9 mouse cellular contexts compared by ENCODE assay signal in genomic region chr6:8178397-8178941, GRCm38 (mm10). TPM values are rescaled to one million over a fixed set of nuclear protein-coding genes. Genes with fewer than 3 reads are reported as not detected.
DNase-seq lines count a peak whose midpoint lies in the region; ATAC-seq and TF ChIP-seq lines count a peak whose summit lies in the region.
"Had no signal": no experiment of that assay in that cellular context is flagged by ENCODE, and none has a peak within 500 bp of the region (broad histone marks: within the 10 kb centered on the region; RNA-seq: fewer than 3 reads in every experiment).

No protein-coding gene starts in this region.

- H3K4me1 ChIP-seq in neural tube, embryonic 11.5 days (ENCODE audit: control insufficient read depth, insufficient read depth, low read length), result no peaks in the 10 kb centered on the region
- H3K4me1 ChIP-seq in embryonic facial prominence, embryonic 14.5 days (ENCODE audit: control insufficient read depth, insufficient read depth, low read length), result peaks cover 3% of the 10 kb centered on the region; the same call in 1 of the 2 replicates
- H3K4me1 ChIP-seq in hindbrain, embryonic 11.5 days (replicated peaks; ENCODE audit: control insufficient read depth, insufficient read depth, low read length), result no peaks in the 10 kb centered on the region; the same call in 1 of the 2 replicates
- no peaks in the 10 kb centered on the region for H3K4me1 ChIP-seq in thymus, adult 2 months (replicated peaks; ENCODE audit: control insufficient read depth, insufficient read depth, low read length)

- H3K27ac ChIP-seq in neural tube, embryonic 11.5 days (ENCODE audit: low read depth, low read length), result no peak overlapping the region
- H3K27ac ChIP-seq in embryonic facial prominence, embryonic 14.5 days (replicated peaks; ENCODE audit: low read depth, low read length), result no peak overlapping the region
- 0 out of 2 replicates have a peak overlapping the region, but pooled peaks have one; percentile 27 for H3K27ac ChIP-seq in hindbrain, embryonic 11.5 days (ENCODE audit: low read depth, low read length)
- H3K27ac ChIP-seq in thymus, adult 2 months (ENCODE audit: control insufficient read depth, insufficient read depth, low read length), result no peak overlapping the region

- H3K4me3 ChIP-seq in neural tube, embryonic 11.5 days (ENCODE audit: low read depth, low read length), result no peak overlapping the region
- no peak overlapping the region for H3K4me3 ChIP-seq in embryonic facial prominence, embryonic 14.5 days (ENCODE audit: low read depth, low read length)
- H3K4me3 ChIP-seq in hindbrain, embryonic 11.5 days (ENCODE audit: low read depth, low read length), result no peak overlapping the region
- no peak overlapping the region for H3K4me3 ChIP-seq in thymus, adult 2 months (ENCODE audit: control insufficient read depth, insufficient read depth, low read length)

- DNase-seq in neural tube, embryonic 11.5 days (ENCODE audit: low spot score), result no peak
- no peak for DNase-seq in neural tube, embryonic 10.5 days (ENCODE audit: extremely low spot score, low spot score)
- peak; percentile 66 for DNase-seq in embryonic facial prominence, embryonic 14.5 days (ENCODE audit: low spot score)
- DNase-seq in hindbrain, embryonic 11.5 days (ENCODE audit: low spot score), result peak; percentile 47
- DNase-seq in mesoderm, embryonic 11.5 days (ENCODE audit: low read depth, low spot score), result peak; percentile 17
- DNase-seq in thymus, adult 2 months, result no peak
- no peak for DNase-seq in gastrocnemius, postnatal 14 days
- no peak for DNase-seq in spleen, adult 12 weeks (ENCODE audit: low spot score)

- H3K27me3 ChIP-seq in neural tube, embryonic 11.5 days (ENCODE audit: control insufficient read depth, insufficient read depth, low read length), result no peaks in the 10 kb centered on the region
- H3K27me3 ChIP-seq in embryonic facial prominence, embryonic 14.5 days (replicated peaks; ENCODE audit: control insufficient read depth, insufficient read depth, low read length), result no peaks in the 10 kb centered on the region
- H3K27me3 ChIP-seq in hindbrain, embryonic 11.5 days (ENCODE audit: control insufficient read depth, insufficient read depth, low read length), result no peaks in the 10 kb centered on the region
- no peaks in the 10 kb centered on the region for H3K27me3 ChIP-seq in thymus, adult 2 months (ENCODE audit: control insufficient read depth, insufficient read depth, low read length)

- H3K36me3 ChIP-seq in neural tube, embryonic 11.5 days (ENCODE audit: control insufficient read depth, insufficient read depth, low read length), result no peaks in the 10 kb centered on the region
- H3K36me3 ChIP-seq in embryonic facial prominence, embryonic 14.5 days (ENCODE audit: control insufficient read depth, insufficient read depth, low read length), result no peaks in the 10 kb centered on the region
- H3K36me3 ChIP-seq in hindbrain, embryonic 11.5 days (ENCODE audit: control insufficient read depth, insufficient read depth, low read length), result no peaks in the 10 kb centered on the region
- H3K36me3 ChIP-seq in thymus, adult 2 months (ENCODE audit: control insufficient read depth, insufficient read depth, low read length), result no peaks in the 10 kb centered on the region

- H3K9ac ChIP-seq in neural tube, embryonic 11.5 days (ENCODE audit: low read length), result peak overlapping the region; percentile 9; the same call in 1 of the 2 replicates
- H3K9ac ChIP-seq in embryonic facial prominence, embryonic 14.5 days (ENCODE audit: low read depth, low read length), result no peak overlapping the region
- no peak overlapping the region for H3K9ac ChIP-seq in hindbrain, embryonic 11.5 days (ENCODE audit: low read depth, low read length)

- TF ChIP-seq CTCF in thymus, adult 2 months (IDR thresholded peaks at IDR 0.05; ENCODE audit: borderline replicate concordance, control insufficient read depth, extremely low read depth, insufficient read depth, low read length, poor library complexity), result no peak

- WGBS in neural tube, embryonic 11.5 days, result 40% methylated on average over 10 of the region's 10 CpGs
- 22% methylated on average over 10 of the region's 10 CpGs for WGBS in embryonic facial prominence, embryonic 14.5 days
- whole genome bisulfite sequencing in hindbrain, embryonic 11.5 days, result 31% methylated on average over 10 of the region's 10 CpGs
- WGBS in thymus, adult 2 months, result 41% methylated on average over 10 of the region's 10 CpGs

- H3K4me2 ChIP-seq in neural tube, embryonic 11.5 days (ENCODE audit: low read depth), result no peak overlapping the region
- peak overlapping the region; percentile 32 for H3K4me2 ChIP-seq in embryonic facial prominence, embryonic 14.5 days (ENCODE audit: low read depth, low read length)
- H3K4me2 ChIP-seq in hindbrain, embryonic 11.5 days (replicated peaks; ENCODE audit: low read depth, low read length), result no peak overlapping the region

- intact Hi-C loops in gastrocnemius, postnatal 14 days (cut with DNase I; ENCODE audit: low total_unique reads), result no loop called here

- no peak for TF ChIP-seq POLR2A in thymus, adult 2 months (IDR thresholded peaks at IDR 0.05; ENCODE audit: control insufficient read depth, extremely low read depth, insufficient read depth, low read length, poor library complexity)

- no peaks in the 10 kb centered on the region for H3K9me3 ChIP-seq in neural tube, embryonic 11.5 days (ENCODE audit: control insufficient read depth, low read length)
- H3K9me3 ChIP-seq in embryonic facial prominence, embryonic 14.5 days (ENCODE audit: control insufficient read depth, low read length), result no peaks in the 10 kb centered on the region
- H3K9me3 ChIP-seq in hindbrain, embryonic 11.5 days (ENCODE audit: control insufficient read depth, low read length), result no peaks in the 10 kb centered on the region

- no peak for ATAC-seq in neural tube, embryonic 11.5 days (ENCODE audit: insufficient read depth, low FRiP score, low TSS enrichment)
- no peak for ATAC-seq in embryonic facial prominence, embryonic 14.5 days (ENCODE audit: low read depth)
- ATAC-seq in hindbrain, embryonic 11.5 days (ENCODE audit: low FRiP score), result peak; percentile 49; the same call in 1 of the 2 replicates

RNA-seq across cellular contexts. Expression of gene Col28a1, which starts 13.9 kb away (rescaled TPM):
- 0.05 and 0.18 TPM in 2 replicates for polyA plus RNA-seq in neural tube, embryonic 11.5 days (2014; fragmentation: Nextera tagmentation; extraction: Ambion mirVana)
- 1.1 and 1.3 TPM in 2 replicates for polyA plus RNA-seq in embryonic facial prominence, embryonic 14.5 days (2014; fragmentation: Nextera tagmentation; extraction: Ambion mirVana)
- 0.14 TPM in 1 of 2 replicates, not detected in the other for polyA plus RNA-seq in hindbrain, embryonic 11.5 days (2014; fragmentation: Nextera tagmentation; extraction: Ambion mirVana)
- polyA plus RNA-seq in thymus, adult 2 months (2012; rRNA removed), result 0.07 and 0.14 TPM in 2 replicates
- total RNA-seq in gastrocnemius, postnatal 14 days (2021), result 1 to 10 TPM; 2.4 to 3.8 TPM
- total RNA-seq: neutrophil, adult 5-6 weeks had no signal

RNA-seq across cellular contexts. Expression of gene Mios, which starts 30.6 kb away (rescaled TPM):
- polyA plus RNA-seq in neural tube, embryonic 11.5 days (2014; fragmentation: Nextera tagmentation; extraction: Ambion mirVana), result 29.5 and 30.0 TPM in 2 replicates
- 26.2 and 29.3 TPM in 2 replicates for polyA plus RNA-seq in embryonic facial prominence, embryonic 14.5 days (2014; fragmentation: Nextera tagmentation; extraction: Ambion mirVana)
- 26.2 and 30.0 TPM in 2 replicates for polyA plus RNA-seq in hindbrain, embryonic 11.5 days (2014; fragmentation: Nextera tagmentation; extraction: Ambion mirVana)
- 4.8 and 5.6 TPM in 2 replicates for polyA plus RNA-seq in thymus, adult 2 months (2012; rRNA removed)
- 10 to 100 TPM; 14.2 to 14.3 TPM for total RNA-seq in gastrocnemius, postnatal 14 days (2021)

Comparison
In these comparisons a context has a peak if more than half of its experiments do, and no peak if none do; other contexts are left out.
1. DNase-seq: peak in embryonic facial prominence, embryonic 14.5 days (single experiment), hindbrain, embryonic 11.5 days (single experiment) and mesoderm, embryonic 11.5 days (single experiment); none in neural tube, embryonic 11.5 days (single experiment), neural tube, embryonic 10.5 days (single experiment), thymus, adult 2 months (single experiment), gastrocnemius, postnatal 14 days (single experiment) and spleen, adult 12 weeks (single experiment).